In genomic region chr4:98511296-98511695, GRCm38 (mm10) we compare ENCODE assay signal across 8 mouse cellular contexts.
A peak's percentile ranks its signal among the peaks of the same experiment; 100 is the strongest.
DNase-seq lines count a peak whose midpoint lies in the region; ATAC-seq lines count a peak whose summit lies in the region.

No protein-coding gene starts in this region.

- H3K27me3 ChIP-seq in embryonic facial prominence, embryonic 13.5 days: no peaks in the 10 kb centered on the region
- H3K27me3 ChIP-seq in heart, embryonic 16.5 days (ENCODE audit: control insufficient read depth, insufficient read depth, low read length): no peaks in the 10 kb centered on the region
- no peaks in the 10 kb centered on the region for H3K27me3 ChIP-seq in limb, embryonic 15.5 days

- peak overlapping the region; percentile 90 for H3K27ac ChIP-seq in embryonic facial prominence, embryonic 13.5 days
- H3K27ac ChIP-seq in heart, embryonic 16.5 days (ENCODE audit: low read length): peak overlapping the region; percentile 86
- H3K27ac ChIP-seq in limb, embryonic 15.5 days: peak overlapping the region; percentile 86

- peaks cover 28% of the 10 kb centered on the region for H3K4me1 ChIP-seq in embryonic facial prominence, embryonic 13.5 days
- peaks cover 12% of the 10 kb centered on the region for H3K4me1 ChIP-seq in heart, embryonic 16.5 days (ENCODE audit: control insufficient read depth, insufficient read depth, low read length)
- peaks cover 43% of the 10 kb centered on the region for H3K4me1 ChIP-seq in limb, embryonic 15.5 days

- H3K9me3 ChIP-seq in embryonic facial prominence, embryonic 13.5 days: no peaks in the 10 kb centered on the region
- no peaks in the 10 kb centered on the region for H3K9me3 ChIP-seq in heart, embryonic 16.5 days (replicated peaks; ENCODE audit: control insufficient read depth, low read length)
- H3K9me3 ChIP-seq in limb, embryonic 15.5 days: no peaks in the 10 kb centered on the region; the same call in 1 of the 2 replicates

- no peak overlapping the region for H3K4me3 ChIP-seq in embryonic facial prominence, embryonic 13.5 days
- no peak overlapping the region for H3K4me3 ChIP-seq in heart, embryonic 16.5 days (ENCODE audit: low read length)
- no peak overlapping the region for H3K4me3 ChIP-seq in limb, embryonic 15.5 days

- 32% methylated on average over 2 of the region's 2 CpGs for WGBS in embryonic facial prominence, embryonic 13.5 days
- WGBS in heart, embryonic 16.5 days: 27% methylated on average over 2 of the region's 2 CpGs
- WGBS in limb, embryonic 15.5 days: 8% methylated on average over 2 of the region's 2 CpGs

- peak; percentile 84 for ATAC-seq in embryonic facial prominence, embryonic 13.5 days (ENCODE audit: insufficient number of reproducible peaks, insufficient read depth, low FRiP score, low TSS enrichment, low read depth)
- ATAC-seq in heart, embryonic 16.5 days (replicated peaks; ENCODE audit: extremely low read depth, insufficient read depth, low FRiP score): peak; percentile 93
- ATAC-seq in limb, embryonic 15.5 days (ENCODE audit: insufficient number of reproducible peaks, low FRiP score, low TSS enrichment, low read depth): peak; percentile 84
- ATAC-seq in megakaryocyte, adult 5-6 weeks (ENCODE audit: poor library complexity, severe bottlenecking): no peak

- H3K4me2 ChIP-seq in embryonic facial prominence, embryonic 13.5 days: 0 out of 2 replicates have a peak overlapping the region, but pooled peaks have one; percentile 7
- H3K4me2 ChIP-seq in heart, embryonic 16.5 days (ENCODE audit: low read depth, low read length): peak overlapping the region; percentile 20; the same call in 1 of the 2 replicates
- H3K4me2 ChIP-seq in limb, embryonic 15.5 days: no peak overlapping the region

- no peak overlapping the region for H3K9ac ChIP-seq in embryonic facial prominence, embryonic 13.5 days
- peak overlapping the region; percentile 50 for H3K9ac ChIP-seq in heart, embryonic 16.5 days (ENCODE audit: low read length)
- no peak overlapping the region for H3K9ac ChIP-seq in limb, embryonic 15.5 days

- DNase-seq in layer of hippocampus, postnatal 10 days (ENCODE audit: low spot score in 2 of 2): peak; percentile 14 to 19
- no peak for DNase-seq in layer of hippocampus, adult 9-11 months
- no peak for DNase-seq in layer of hippocampus, postnatal 25 days (ENCODE audit: extremely low spot score in 1 of 2, low spot score in 1 of 2)
- no peak for DNase-seq in spleen, postnatal 36 days (ENCODE audit: low spot score in 2 of 2)

- H3K36me3 ChIP-seq in embryonic facial prominence, embryonic 13.5 days: no peaks in the 10 kb centered on the region
- 0 out of 2 replicates have a peak, but pooled peaks cover 5% of the 10 kb centered on the region for H3K36me3 ChIP-seq in heart, embryonic 16.5 days (ENCODE audit: control insufficient read depth, insufficient read depth)
- H3K36me3 ChIP-seq in limb, embryonic 15.5 days: peaks cover 10% of the 10 kb centered on the region; the same call in 1 of the 2 replicates

Comparison
In these comparisons a context has a peak if more than half of its experiments do, and no peak if none do; other contexts are left out.
1. DNase-seq: peak in layer of hippocampus, postnatal 10 days (2 of 2); none in layer of hippocampus, adult 9-11 months (single experiment), layer of hippocampus, postnatal 25 days (0 of 2) and spleen, postnatal 36 days (0 of 2).
2. Peak in every context shown above with its lines, with median percentiles within 50 percentile points of each other: H3K27ac ChIP-seq.